Mouse (Mus musculus): Measurements from ENCODE around the gene N4bp3. TPM values are rescaled to one million over a fixed set of nuclear protein-coding genes. Genes with fewer than 3 reads are reported as not detected.

The N4bp3 gene
- total RNA-seq, 2 experiments from 2014 or later = 2.6 TPM; not detected in 1

- ATAC-seq (replicated peaks; ENCODE audit: poor library complexity, severe bottlenecking) = no peak
These were observed 4.2 kb upstream of the N4bp3 start for GRCm38 (mm10) chr11:51654891-51655290.

- ATAC-seq (replicated peaks; ENCODE audit: poor library complexity, severe bottlenecking) = no peak
These were observed 3.1 kb upstream of the N4bp3 start for GRCm38 (mm10) chr11:51653736-51654135.

- no peak for ATAC-seq (replicated peaks; ENCODE audit: poor library complexity, severe bottlenecking)
These were observed 2.3 kb upstream of the N4bp3 start for GRCm38 (mm10) chr11:51652889-51653418.

GRCm38 (mm10) chr11:51650261-51650660, 381 bp downstream of the N4bp3 start:
- peak; percentile 13 for ATAC-seq (replicated peaks; ENCODE audit: poor library complexity, severe bottlenecking)

GRCm38 (mm10) chr11:51649889-51650199, 798 bp downstream of the N4bp3 start:
- peak; percentile 42 for ATAC-seq (replicated peaks; ENCODE audit: poor library complexity, severe bottlenecking)

GRCm38 (mm10) chr11:51649111-51649888, 1.3 kb downstream of the N4bp3 start:
- no peak for ATAC-seq (replicated peaks; ENCODE audit: poor library complexity, severe bottlenecking)

- no peak for ATAC-seq (replicated peaks; ENCODE audit: poor library complexity, severe bottlenecking)
These were observed 2.1 kb downstream of the N4bp3 start for GRCm38 (mm10) chr11:51648566-51648965.

GRCm38 (mm10) chr11:51646751-51647667, 3.6 kb downstream of the N4bp3 start:
- no peak for ATAC-seq (replicated peaks; ENCODE audit: poor library complexity, severe bottlenecking)

- ATAC-seq (replicated peaks; ENCODE audit: poor library complexity, severe bottlenecking) = no peak
These were observed 4.4 kb downstream of the N4bp3 start for GRCm38 (mm10) chr11:51646245-51646644.

- no peak for ATAC-seq (replicated peaks; ENCODE audit: poor library complexity, severe bottlenecking)
These were observed 5.3 kb downstream of the N4bp3 start for GRCm38 (mm10) chr11:51645293-51645692.

- peak; percentile 89 for ATAC-seq (replicated peaks; ENCODE audit: poor library complexity, severe bottlenecking)
These were observed 6.4 kb downstream of the N4bp3 start for GRCm38 (mm10) chr11:51644217-51644616.

GRCm38 (mm10) chr11:51643761-51644160, 6.9 kb downstream of the N4bp3 start:
- peak; percentile 58 for ATAC-seq (replicated peaks; ENCODE audit: poor library complexity, severe bottlenecking)

GRCm38 (mm10) chr11:51643202-51643601, 7.4 kb downstream of the N4bp3 start:
- ATAC-seq (replicated peaks; ENCODE audit: poor library complexity, severe bottlenecking) = no peak

- no peak for ATAC-seq (replicated peaks; ENCODE audit: poor library complexity, severe bottlenecking)
These were observed 9.9 kb downstream of the N4bp3 start for GRCm38 (mm10) chr11:51640748-51641147.

GRCm38 (mm10) chr11:51638497-51638896, 12.1 kb downstream of the N4bp3 start:
- ATAC-seq (replicated peaks; ENCODE audit: poor library complexity, severe bottlenecking) = no peak

- ATAC-seq (replicated peaks; ENCODE audit: poor library complexity, severe bottlenecking) = peak; percentile 85
These were observed 12.6 kb downstream of the N4bp3 start for GRCm38 (mm10) chr11:51637971-51638414.

- ATAC-seq (replicated peaks; ENCODE audit: poor library complexity, severe bottlenecking) = peak; percentile 43
These were observed 14.3 kb downstream of the N4bp3 start for GRCm38 (mm10) chr11:51636323-51636684.

- ATAC-seq (replicated peaks; ENCODE audit: poor library complexity, severe bottlenecking) = peak; percentile 36
These were observed 14.9 kb downstream of the N4bp3 start, which contains the start of gene Rmnd5b for GRCm38 (mm10) chr11:51635525-51636322. Gene Rmnd5b (minus strand): TSS chr11:51635896.

- ATAC-seq (replicated peaks; ENCODE audit: poor library complexity, severe bottlenecking) = no peak
These were observed 15.5 kb downstream of the N4bp3 start for GRCm38 (mm10) chr11:51635127-51635524.

- ATAC-seq (replicated peaks; ENCODE audit: poor library complexity, severe bottlenecking) = no peak
These were observed 16.9 kb downstream of the N4bp3 start for GRCm38 (mm10) chr11:51633721-51634120.

Data from granulocyte monocyte progenitor cell, adult 5-6 weeks (primary cell).